Mouse (Mus musculus): Measurements from ENCODE around the gene Rtraf. TPM values are rescaled to one million over a fixed set of nuclear protein-coding genes. Genes with fewer than 3 reads are reported as not detected.

Gene Rtraf
- total RNA-seq, 2 experiments from 2014 or later, result 70.4 to 77.9 TPM

DNA sequence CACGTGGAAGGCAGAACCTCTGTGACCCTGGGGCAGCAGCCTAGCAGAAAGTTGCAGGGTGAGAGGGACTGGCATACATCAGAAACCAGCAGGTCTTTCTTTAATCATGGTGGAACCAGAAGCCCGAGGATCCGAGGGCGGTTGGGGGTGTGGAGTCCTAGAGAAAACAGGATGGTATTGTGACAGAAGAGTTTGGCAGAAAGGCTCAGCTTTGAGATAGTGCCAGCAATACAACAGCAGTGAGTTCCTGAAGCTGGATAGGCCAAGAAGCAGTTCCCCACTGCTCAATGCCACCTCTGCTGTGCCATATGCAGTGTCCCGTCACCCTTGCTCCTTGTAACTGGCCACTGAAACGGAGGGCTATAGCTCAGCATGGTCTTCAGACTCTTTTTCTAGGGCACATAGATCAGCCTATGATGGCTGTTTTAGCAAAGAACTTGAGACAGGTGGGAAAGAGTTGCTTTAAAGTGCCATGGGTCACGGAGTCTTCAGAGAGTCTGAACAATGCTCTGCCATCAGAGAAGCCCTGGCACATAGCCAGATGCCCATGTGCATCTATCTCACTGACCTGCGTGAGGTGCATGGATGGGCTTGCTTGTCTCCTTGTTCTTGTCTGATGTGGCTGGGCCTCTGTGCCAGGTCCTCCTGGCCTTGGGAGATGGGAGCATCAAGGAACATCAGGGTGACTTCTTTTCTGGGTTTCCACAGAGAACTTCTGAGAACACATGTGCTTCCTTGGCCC is 22.0 kb downstream of the Rtraf start:
- DNase-seq (ENCODE audit: low spot score in 2 of 2), result no peak

DNA sequence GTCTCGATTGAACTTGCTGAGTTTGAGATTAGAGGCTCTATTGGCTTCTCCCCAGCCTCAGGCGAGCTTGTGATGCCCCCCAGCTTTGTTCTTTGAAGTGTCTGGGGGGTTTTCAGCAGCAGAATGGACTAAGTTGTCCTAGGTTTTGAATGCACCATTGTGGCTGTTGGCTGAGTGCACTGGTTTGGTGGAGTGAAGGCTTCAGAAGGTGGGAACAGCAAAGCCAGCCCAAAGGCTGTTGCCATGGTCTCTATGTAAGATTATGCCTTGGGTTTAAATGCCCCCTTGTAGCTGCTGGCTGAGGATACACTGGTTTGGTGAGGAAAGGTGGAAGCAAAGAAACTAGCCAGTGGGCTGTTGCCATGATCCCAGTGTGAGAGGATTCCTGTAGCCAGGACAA is 23.1 kb downstream of the Rtraf start:
- no peak for DNase-seq (ENCODE audit: low spot score in 2 of 2)

DNA sequence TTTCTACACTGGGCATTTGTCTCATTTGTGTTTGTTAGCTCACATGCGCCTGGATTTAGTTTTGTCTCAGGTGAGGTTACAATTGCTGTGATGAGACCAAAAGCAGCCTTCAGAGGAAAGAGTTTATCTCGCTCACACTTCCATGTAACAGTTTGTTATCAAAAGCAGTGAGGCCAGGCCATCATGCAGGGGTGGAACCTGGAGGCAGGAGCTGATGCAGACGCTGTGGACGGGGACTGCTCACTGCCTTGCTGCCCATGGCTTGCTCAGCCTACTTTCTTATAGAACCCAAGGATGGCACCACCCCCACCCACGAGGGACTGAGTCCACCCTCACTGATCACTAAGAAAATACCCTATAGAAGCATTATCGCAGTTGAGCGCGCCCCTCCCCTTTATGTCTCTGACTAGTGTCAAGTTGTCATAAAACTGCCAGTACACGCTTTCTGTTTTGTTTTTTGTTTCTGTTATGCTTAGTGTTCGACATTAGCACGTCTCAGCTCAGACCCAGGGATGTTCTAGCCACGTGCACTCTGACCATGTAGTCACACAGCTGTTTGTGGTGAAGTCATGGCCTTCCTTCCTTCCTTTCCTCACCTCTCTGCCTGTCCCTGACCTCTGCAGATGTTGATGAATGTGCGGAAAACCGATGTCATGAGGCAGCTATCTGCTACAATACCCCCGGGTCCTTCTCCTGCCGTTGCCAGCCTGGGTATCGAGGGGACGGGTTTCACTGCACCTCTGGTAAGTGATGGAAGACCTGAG is 26.9 kb downstream of the Rtraf start:
- no peak for DNase-seq (ENCODE audit: low spot score in 2 of 2)

DNA sequence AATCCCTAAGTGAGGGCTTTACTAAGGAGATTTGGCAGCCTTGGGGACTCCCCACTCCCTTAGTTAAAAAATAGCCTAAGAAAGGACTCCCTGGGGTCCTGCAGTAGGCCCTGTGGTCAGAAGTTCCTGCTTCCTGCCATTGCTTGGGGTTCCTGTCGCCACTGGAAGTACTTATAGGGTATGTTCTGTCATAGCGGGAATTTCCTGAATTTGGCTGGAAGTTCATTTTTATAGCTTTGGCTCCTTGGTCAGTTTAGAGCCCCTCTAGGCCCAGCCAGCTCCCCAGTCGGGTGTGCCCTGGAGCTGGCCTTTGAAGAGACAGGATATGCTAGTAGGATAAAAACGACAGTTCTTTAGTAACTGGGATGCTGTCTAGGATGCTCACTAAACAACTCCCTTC is 28.7 kb downstream of the Rtraf start:
- no peak for DNase-seq (ENCODE audit: low spot score in 2 of 2)

DNA sequence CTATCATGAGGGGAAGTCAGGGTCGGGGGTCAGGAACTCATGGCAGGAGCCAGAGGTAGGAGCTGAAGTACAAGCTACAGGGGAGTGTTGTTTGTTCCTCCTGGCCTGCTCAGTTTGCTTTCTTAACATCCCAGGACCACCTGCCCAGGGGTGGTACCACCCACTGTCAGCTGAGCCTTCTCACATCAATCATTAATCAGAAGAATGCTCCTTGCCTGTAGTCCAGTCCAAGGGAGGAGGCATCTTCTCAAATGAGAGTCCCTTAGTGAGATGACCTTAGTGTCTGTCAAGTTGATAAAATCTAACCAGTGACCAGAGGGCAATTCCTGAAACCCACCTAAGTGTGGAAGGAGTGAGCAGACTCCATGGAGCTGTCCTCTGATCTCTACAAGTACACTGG is 35.2 kb downstream of the Rtraf start:
- no peak for DNase-seq (ENCODE audit: low spot score in 2 of 2)

DNA sequence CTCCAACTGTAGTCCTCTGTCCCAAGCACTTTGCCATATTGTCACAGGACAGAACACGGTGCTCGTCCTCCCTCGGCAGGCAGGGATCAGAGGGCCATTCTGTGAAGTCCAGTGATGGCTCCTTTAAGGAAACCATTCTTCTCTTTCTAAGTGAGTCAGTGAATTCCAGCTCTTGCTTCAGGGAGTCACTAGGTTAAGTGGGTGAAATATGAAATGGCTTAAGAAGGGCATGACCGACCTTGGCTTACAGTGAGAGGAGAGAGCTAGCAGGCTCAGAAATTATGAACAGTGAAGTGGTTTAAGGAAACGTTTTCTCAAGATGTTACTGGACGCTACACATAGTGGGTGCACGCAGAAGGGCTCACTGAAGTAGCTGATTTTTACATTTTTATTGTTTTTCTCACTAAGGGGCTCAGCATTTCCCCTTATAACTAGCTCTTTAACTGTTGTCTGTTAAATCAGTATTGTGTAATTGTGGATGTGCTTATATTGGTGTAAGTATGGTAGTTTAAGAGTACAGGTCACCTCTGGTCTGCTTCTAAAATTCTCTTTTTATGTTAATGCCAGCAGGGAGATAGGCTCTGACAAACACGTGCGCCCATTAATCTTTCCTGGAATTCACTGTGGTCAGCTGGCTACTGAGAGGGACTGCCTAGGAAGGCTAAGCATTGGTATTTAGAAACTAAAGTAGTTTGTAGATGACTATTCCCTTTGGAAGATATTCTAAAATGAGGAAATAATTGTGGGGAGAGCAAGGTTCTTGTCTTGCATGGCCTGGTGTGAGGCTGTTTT is 37.6 kb downstream of the Rtraf start:
- DNase-seq (ENCODE audit: low spot score in 2 of 2), result no peak

DNA sequence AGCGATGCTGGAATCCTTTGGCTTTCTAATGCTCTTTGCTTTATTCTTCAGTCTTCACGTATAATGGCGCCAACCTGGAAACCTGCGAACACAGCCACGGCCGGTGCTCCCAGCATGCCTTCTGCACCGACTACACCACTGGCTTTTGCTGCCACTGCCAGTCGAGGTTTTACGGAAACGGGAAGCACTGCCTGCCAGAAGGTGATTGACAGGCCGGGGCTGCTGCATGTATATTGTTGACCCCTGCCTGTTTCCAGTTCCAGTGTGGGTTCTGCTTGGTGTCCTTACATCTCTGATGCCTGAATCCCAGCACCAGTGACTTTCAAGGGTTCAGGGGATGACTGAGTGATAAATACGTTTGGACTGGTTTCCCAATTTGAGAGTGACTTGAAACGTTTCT is 45.7 kb downstream of the Rtraf start:
- no peak for DNase-seq (ENCODE audit: low spot score in 2 of 2)

DNA sequence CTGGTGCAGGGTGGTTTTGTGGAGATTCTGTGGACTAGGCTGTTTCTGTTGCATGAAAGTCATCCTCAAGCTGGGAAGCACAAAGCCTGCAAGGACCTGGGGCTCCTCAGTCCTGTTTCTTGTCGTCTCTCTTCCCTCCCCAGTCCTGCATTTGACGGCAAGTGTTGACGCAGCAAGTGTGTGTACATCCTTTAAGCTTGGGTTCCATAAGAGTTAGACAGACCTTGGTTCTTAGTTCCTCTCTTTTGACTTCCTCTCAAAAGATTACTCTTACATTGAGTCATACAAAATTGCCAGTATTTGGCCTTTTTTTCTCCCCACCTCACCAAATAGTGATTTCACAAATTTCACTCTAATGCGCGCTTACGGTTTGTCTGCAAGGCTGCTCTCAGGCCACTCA is 46.3 kb downstream of the Rtraf start:
- DNase-seq (ENCODE audit: low spot score in 2 of 2), result no peak

DNA sequence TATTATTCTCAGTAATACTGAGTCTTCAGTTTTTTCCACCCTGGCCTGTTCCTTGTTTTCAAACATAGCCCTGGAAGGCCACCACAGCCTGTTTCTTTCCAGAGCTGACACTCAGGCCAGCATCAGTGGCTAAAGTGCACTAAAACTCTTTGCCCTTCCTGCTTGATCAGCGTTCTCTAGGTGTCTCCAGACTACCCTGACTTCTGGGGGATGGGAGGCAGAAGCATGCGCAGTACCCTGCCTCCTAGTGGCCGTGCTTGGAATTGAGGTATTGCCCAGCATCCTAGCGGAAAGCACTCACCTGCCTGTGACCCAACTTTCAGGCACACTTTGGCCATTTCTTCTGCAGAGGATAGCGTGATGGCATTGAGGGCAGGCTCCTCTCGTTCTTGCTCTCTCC is 46.7 kb downstream of the Rtraf start:
- DNase-seq (ENCODE audit: low spot score in 2 of 2), result peak; percentile 19 to 58

DNA sequence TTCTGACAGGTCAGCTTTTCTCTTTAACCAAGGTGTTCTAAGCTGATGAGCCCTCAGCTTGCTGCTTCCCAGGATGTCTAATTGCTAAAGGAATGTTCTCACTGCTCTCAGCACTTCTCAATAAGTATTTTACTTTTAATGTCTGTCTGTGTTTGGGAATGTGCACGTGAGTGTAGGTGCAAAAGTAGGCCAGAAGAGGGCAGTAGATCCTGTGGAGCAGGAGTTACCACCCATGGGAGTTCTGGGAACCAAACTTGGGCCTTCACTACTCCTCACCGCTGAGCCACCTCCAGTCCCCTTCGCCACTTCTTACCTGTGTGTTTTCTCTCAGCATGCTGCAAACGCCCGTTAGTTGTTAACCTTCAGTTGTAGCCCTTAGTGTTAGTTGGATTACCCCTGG is 47.4 kb downstream of the Rtraf start:
- no peak for DNase-seq (ENCODE audit: low spot score in 2 of 2)

DNA sequence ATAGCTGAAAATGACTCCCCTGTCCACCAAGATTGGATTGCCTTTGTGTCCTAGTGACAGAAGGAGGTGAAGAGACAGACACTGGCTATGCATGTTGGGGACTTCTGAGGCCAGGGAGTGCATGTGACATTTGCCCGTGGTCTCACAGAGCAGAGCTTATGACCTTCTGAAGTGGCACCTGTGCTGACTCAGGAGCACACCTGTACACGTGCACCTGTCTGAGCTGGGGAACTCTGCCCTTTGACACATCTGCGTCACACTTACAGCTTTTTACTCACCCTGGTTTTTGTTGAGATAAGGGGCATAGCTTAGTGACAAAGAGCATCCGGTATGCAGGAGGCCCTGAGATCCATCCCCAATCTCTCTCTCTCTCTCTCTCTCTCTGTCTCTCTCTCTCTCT is 48.1 kb downstream of the Rtraf start:
- DNase-seq (ENCODE audit: low spot score in 2 of 2), result no peak

DNA sequence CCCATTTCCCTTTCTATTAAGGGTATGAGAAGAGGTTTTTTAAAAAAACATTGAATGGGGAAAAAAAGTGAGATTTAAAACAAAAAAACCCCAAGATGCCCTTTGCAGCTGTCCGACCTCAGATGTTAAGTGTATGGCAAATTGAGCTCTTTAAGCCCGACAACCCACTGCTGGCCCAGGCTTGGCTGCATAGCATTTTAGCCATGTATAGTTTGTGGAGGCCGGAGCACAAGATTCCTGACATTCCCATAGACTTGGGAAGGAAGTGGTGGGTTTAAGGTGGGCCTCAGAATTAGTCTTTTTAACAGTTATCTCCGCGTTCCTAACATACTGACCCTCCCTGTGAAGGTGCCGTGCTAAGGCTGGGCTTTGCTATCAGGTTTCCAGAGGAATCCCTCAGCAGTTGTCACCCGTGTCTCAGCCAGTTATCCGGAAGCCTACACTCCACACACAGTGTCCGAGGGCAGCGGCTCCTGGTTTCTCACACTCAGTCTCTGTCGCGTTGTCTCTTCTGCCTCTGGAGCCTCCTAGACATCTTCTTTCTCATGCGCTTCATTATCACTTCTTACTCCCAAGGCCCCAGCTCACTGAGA is 49.5 kb downstream of the Rtraf start:
- DNase-seq (ENCODE audit: low spot score in 2 of 2), result no peak

DNA sequence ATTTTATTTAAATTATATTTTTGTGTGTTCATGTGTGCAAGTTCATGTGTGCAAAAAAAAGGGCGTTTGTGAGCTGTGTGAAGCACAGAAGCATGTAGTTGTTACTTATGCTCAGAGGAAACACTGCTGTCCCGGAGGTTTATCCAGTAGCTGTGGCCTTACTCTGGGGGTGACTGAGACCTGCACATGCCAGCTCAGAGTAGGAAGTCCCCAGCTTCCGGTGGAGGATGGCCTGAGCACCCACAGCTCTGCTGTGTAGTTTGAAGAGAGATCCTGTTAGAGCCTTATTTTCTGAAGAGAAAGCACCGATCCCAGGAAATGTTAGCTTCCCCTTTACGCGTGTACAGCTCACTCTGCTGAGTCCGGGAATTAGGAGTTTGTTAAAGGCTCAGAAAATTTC is 52.5 kb downstream of the Rtraf start:
- DNase-seq (ENCODE audit: low spot score in 2 of 2), result no peak

DNA sequence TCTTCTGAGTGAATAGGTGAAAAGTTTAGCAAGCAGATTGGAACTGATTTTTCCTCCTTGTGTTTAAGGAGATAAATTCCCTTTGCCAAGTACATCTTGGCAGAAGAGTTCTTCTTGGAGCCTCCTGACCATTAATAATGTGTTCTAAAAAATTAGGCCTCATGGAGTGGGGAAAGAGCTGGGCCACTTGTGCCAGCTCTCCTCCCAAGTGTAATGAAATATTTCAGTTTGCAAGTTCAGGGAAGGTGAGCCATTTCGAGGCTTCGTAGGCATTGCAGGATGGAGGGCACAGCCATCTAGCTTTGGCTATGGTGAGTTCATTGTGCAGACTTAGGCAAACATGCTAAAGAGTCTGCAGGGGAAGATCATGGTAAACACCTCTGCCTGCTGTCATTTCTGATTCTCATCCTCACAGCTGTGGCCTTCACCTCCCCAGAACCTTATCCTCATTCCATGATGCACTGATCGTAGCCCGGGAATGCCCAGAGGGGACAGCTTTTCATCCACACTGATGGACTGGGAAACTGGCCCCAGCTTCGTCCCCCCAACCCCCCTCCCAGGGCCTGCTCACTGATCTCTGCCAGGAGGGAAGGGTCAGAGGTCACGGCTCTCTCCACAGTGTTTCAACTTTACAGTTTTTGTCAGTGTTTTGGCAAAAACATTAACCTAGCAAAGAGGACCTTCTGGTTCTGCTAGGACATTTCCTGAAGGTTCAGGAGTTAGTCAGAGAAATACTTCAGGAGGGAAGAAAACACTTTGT is 54.0 kb downstream of the Rtraf start:
- DNase-seq (ENCODE audit: low spot score in 2 of 2), result no peak

DNA sequence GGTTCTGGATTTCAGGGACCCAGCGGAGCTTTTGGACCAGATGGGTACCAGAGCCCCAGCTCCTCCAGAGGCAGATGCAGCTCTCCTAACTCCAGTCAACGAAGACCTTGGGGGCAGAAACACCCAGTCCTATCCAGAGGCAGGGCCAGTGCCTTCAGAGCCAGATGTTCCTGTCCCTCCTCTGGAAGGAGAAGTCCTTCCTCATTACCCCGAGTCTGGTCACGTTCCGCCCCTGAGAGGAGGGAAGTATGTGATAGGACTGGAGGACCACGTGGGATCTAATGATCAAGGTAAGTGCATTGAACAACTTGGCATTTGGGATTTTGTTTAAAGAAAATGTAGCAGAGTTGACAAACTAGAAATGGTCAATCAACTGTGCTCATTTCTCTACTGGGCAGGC is 55.0 kb downstream of the Rtraf start:
- no peak for DNase-seq (ENCODE audit: low spot score in 2 of 2)

DNA sequence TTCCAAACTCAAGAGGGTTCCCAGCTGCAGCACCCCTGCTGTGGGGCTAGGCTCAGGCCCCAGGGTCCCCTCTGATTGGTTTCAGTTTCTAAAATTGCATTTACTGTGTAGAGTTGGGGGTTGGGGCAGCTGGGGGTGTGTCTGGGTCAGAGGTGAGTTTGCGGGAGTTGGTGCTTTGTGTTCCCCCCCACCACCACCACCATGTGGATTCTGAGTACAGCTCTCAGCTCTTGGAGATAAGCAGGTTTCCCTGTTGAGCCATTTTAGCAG is 57.3 kb downstream of the Rtraf start:
- no peak for DNase-seq (ENCODE audit: low spot score in 2 of 2)

DNA sequence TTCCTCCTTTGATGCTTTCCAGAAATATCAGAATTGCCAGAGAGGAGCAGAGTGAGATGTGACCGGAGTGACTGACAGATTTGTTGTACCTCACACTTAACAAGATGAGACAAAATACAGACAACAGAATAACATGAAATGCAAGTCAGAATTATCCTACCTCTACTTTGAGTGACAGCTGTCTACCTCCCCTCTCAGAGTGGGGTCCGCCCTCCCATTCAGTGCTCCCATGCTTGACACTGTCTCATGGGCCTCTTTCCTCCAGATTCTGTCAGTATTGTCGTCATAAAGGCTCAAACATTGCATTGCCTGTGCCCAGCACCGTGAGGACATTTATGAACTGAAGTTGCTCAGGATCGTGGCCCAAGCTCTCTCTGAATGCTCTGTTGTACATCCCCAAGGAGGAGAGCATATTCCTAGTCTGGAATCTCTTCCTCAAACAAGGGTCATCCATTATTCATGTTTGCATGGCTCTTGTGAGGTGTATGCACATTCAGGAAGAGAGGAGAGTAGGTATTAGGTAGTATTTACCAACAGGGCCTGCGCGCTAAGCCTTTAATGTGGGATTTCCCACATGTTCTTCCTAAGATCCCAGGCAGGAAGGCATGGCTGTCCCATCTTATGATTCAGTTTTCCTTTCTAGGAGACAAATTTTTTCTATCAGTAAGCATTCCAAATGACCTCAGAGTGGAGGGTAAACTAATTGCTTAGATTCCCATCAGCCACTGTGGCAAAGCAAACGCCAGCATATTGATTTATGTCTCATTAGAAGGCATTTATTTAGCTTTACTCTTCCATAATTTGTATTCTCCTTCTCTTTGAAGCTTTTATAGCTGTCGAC is 57.9 kb downstream of the Rtraf start:
- DNase-seq (ENCODE audit: low spot score in 2 of 2), result no peak

DNA sequence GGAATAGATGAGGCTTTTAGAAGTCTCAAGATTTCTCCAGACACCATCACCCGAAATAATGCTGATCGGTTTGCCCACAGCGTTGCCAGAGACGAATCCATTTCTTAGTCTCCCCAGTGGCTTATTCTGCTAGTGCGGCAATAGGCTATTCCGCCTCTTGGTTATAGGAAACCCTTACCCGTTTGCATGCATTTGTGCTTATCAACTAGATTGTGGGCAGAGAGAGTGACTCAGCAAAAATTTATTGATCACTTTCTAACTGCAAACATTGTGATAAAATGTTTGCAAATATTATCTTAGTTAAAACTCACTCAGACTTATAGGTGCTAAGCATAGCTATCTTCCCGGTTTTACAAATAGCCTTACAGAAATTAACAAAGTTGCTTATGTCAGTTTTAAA is 59.3 kb downstream of the Rtraf start:
- no peak for DNase-seq (ENCODE audit: low spot score in 2 of 2)

DNA sequence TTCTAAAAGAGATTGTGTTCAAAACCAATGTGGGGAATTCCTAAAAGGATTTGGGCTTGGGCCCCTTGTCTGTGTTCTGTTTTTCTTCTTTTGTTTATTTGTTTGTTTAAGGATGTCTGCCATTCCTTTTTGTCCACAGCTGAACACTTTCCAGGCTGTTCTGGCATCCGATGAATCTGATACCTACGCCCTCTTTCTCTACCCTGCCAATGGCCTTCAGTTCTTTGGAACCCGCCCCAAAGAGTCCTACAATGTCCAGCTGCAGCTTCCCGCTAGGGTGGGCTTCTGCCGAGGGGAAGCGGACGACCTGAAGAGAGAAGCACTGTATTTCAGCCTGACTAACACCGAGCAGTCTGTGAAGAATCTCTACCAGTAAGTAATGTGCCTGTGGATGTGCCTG is 60.1 kb downstream of the Rtraf start:
- no peak for DNase-seq (ENCODE audit: low spot score in 2 of 2)

DNA sequence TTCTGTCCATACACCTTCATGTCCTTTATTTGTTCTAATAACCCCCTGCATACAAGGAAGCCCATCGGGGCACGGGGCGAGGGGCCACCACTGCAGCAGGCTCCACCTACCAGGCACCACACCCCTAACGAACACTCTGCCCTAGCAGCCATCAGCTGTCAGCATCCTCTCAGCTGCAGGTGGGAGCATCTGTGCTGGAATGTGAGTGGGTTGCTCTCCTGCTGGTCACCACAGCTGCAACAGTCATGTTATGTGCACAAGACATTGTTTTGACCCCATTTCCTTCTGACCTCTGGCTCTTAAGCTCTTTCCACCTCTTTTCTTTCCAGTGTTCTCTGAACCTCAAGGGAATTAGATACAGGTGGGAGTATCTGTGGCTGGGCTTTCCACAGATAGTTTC is 61.6 kb downstream of the Rtraf start:
- no peak for DNase-seq (ENCODE audit: low spot score in 2 of 2)

All from adrenal gland, adult 18-20 months (tissue).